Mouse (Mus musculus): ENCODE measurements around the gene Prdm9. TPM values are rescaled to one million over a fixed set of nuclear protein-coding genes. Genes with fewer than 3 reads are reported as not detected.

The Prdm9 gene
- polyA plus RNA-seq, 1 experiment from 2014 or later: 1.2 TPM

DNA sequence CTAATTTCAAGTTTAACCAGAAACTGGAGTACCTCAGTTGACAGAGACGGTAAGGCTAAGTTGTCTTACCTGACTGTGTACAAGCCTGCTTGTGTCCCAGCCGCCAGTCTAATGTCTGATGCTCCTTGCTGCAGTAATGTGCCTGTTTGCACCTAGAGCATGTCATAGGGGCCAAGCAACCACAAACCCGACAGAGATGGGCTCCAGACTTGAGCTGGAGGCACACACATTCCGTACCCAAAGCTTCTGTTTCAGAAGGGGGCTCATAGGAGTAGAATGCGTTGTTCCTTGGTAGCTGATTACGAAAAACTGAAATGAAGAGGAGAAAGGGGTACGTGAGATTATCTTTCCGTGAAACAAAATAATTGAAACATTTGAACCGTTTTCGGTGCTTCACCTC is 37.9 kb downstream of the Prdm9 start:
- no peak for ATAC-seq
- Histone ChIP-seq H3K4me3 (replicated peaks) (peak overlapping the region; percentile 85), H3K9ac (peak overlapping the region; percentile 83), H3K36me3 (0 out of 2 replicates have a peak, but pooled peaks cover 7% of the 10 kb centered on the region), H3K27me3 (replicated peaks) (no peaks in the 10 kb centered on the region), H3K4me2 (replicated peaks) (peak overlapping the region; percentile 70), H3K9me3 (no peaks in the 10 kb centered on the region), H3K27ac (no peak overlapping the region; the same call in 1 of the 2 replicates), H3K4me1 (replicated peaks) (0 out of 2 replicates have a peak, but pooled peaks cover 3% of the 10 kb centered on the region)
- WGBS: 7% methylated on average over 10 of the region's 10 CpGs

DNA sequence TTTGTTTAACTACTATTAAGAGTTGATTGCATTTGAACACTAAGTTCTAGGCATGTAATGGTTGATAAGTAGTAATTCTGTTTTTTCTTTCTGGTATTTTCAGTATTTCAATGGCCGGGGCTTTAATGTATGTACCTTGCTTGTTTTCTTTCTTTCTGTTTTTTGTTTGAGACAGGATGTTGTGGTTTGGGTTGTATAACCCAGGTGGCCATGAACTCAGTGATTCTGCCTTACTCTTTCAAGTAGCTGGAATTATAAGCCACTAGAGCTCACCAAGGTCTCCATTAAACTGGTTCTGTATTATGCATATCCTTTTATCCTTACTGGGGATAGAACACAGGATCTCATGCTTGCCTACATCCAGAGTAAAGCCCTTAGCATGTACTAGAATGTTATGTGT is 45.4 kb downstream of the Prdm9 start:
- Histone ChIP-seq H3K9me3 (no peaks in the 10 kb centered on the region), H3K4me1 (replicated peaks) (no peaks in the 10 kb centered on the region), H3K27ac (no peak overlapping the region), H3K4me2 (replicated peaks) (no peak overlapping the region), H3K4me3 (replicated peaks) (no peak overlapping the region), H3K36me3 (peaks cover 48% of the 10 kb centered on the region), H3K27me3 (replicated peaks) (no peaks in the 10 kb centered on the region), H3K9ac (no peak overlapping the region)
- no peak for ATAC-seq
- 97% methylated on average over 1 of the region's 1 CpGs for WGBS

DNA sequence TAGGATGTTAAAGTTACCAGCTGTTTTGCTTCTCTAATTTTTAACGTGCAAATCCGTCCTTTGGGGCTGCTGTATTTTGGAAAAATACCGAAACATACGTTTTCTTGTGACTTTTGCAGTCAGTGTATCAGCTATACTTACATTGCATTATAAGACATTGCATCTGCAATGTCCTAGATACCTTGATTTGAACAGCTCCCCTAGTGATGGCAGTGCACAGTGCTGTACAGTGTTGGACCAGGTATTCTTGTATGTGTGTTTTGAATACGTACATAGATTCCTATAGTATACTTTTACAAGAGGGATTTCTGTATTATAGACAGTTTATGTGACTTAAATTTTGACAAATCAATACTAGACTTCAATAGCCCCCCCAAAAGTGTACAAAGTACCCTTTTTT is 46.0 kb downstream of the Prdm9 start:
- Histone ChIP-seq H3K27me3 (replicated peaks) (no peaks in the 10 kb centered on the region), H3K4me1 (replicated peaks) (no peaks in the 10 kb centered on the region), H3K27ac (no peak overlapping the region), H3K4me2 (replicated peaks) (no peak overlapping the region), H3K9me3 (no peaks in the 10 kb centered on the region), H3K9ac (no peak overlapping the region), H3K36me3 (peaks cover 52% of the 10 kb centered on the region), H3K4me3 (replicated peaks) (no peak overlapping the region)
- WGBS: 93% methylated on average over 5 of the region's 5 CpGs
- no peak for ATAC-seq

DNA sequence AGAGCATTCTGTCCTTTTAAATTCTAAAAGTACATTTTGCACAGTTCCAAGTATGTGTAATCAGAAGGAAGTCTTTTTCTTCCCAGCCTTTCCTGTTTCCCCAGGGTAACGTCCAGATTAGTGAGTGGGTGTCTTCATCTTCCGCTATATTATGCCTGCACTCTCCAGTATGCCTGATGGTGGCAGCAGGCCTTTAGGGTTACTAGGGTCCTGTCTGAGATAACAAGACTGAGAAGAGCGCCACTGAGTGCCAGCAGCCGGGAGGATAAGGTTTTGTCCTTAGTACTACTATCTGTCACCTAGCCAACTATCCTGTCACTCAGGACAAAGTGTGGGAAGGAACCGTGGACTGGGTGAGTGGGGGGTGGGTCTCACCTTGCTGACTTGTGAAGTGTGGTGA is 46.4 kb downstream of the Prdm9 start:
- H3K4me1 ChIP-seq (replicated peaks): no peaks in the 10 kb centered on the region
- no peak for ATAC-seq
- WGBS: 76% methylated on average over 5 of the region's 5 CpGs
- no peaks in the 10 kb centered on the region for H3K9me3 ChIP-seq
- H3K4me2 ChIP-seq (replicated peaks): no peak overlapping the region
- H3K27ac ChIP-seq: no peak overlapping the region
- peaks cover 49% of the 10 kb centered on the region for H3K36me3 ChIP-seq
- H3K4me3 ChIP-seq (replicated peaks): no peak overlapping the region
- H3K9ac ChIP-seq: no peak overlapping the region
- no peaks in the 10 kb centered on the region for H3K27me3 ChIP-seq (replicated peaks)

DNA sequence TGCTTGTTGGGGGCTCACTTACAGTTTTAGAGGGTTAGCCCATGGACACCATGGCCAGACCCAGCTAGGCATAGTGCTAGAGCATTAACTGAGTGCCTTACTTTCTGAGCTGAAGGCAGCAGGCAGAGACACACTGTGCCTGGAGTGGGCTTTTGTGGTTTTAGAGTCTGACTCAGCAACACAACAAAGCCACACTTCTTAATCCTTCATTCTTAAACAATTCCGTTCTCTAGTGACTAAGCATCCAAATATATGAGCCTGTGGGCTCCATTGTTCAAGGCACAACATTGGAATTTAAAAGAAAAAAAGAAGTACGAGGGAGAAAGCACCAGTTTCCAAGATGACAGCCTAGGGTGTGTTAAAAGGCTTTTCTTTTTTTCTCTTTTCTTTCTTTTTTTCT is 53.5 kb downstream of the Prdm9 start:
- Histone ChIP-seq H3K9ac (no peak overlapping the region), H3K4me2 (replicated peaks) (no peak overlapping the region), H3K4me3 (replicated peaks) (no peak overlapping the region), H3K4me1 (replicated peaks) (no peaks in the 10 kb centered on the region), H3K27me3 (replicated peaks) (no peaks in the 10 kb centered on the region), H3K27ac (no peak overlapping the region), H3K9me3 (no peaks in the 10 kb centered on the region), H3K36me3 (peaks cover 63% of the 10 kb centered on the region)
- no peak for ATAC-seq
- WGBS: 93% methylated on average over 2 of the region's 2 CpGs

DNA sequence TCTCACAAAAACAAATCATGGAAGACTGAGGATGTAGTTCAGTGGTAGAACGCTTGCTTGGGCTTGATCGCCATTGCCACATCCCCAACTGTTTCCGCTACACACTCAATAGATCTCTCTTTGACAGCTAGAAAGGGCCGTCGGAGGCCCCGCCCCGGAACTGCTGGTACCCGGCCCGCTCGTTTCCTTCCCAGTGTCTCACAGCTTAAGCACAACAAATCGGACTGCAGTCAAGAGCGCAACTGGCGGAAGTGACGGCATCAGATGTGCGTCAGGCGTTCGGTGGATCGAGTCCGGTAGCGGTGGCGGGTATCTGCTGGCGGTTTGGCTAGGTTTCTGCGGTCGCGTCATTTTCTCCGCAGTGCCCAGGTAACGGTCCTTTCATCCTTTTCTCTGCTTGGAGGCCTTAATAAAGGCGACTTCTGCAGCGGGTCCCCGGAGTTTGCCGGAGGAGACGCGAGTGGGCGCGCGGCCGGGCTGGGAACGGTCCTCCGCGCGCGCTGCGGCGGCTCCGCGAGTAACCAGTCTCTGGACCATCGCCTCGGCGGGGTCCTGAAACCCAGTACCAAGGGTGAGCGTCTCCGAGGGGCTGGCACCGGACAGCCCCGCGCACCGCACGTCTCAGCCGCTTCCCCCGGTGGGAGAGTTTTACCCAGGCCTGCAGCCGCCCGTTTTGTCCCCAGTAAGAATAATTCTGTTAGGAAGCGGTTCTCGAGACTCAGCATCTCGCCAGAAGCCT is 64.3 kb downstream of the Prdm9 start, which contains the start of the genes Psmb1 and Tbp:
TSS of gene Psmb1 (minus strand) at position 96 of the 739 bp plus-strand sequence.
TSS of gene Tbp (plus strand) at position 233 of the 739 bp plus-strand sequence.
- Histone ChIP-seq H3K4me3 (replicated peaks) (peak within 1 kb of the TSS; percentile 97), H3K27ac (peak within 1 kb of the TSS; percentile 72), H3K4me2 (replicated peaks) (peak within 1 kb of the TSS; percentile 69), H3K9ac (peak within 1 kb of the TSS; percentile 92), H3K4me1 (replicated peaks) (peaks cover 11% of the 10 kb centered on the region), H3K27me3 (replicated peaks) (no peaks in the 10 kb centered on the region), H3K9me3 (no peaks in the 10 kb centered on the region), H3K36me3 (peaks cover 10% of the 10 kb centered on the region)
- under 1% methylated on average over 63 of the region's 63 CpGs for WGBS
- peak; percentile 93 for ATAC-seq

DNA sequence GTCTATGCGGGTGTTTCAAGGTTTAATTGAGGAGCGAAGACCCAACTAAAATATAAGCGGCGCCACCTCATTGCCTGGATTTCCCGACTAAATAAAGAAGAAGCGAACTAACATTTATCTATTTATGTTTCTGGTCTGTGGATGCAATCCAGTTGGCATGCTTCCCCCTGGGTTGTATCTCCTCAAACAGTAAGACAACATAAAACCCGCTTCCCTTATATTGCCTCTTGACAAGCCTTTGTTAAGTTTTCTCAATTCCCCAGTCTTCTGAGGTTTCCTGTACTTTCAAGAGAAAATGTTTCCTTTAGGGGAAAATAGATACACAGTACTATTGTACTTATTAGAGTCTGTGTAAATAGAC is 65.4 kb downstream of the Prdm9 start:
- 0 out of 2 replicates have a peak, but pooled peaks cover 2% of the 10 kb centered on the region for H3K36me3 ChIP-seq
- H3K4me1 ChIP-seq (replicated peaks): peaks cover 11% of the 10 kb centered on the region
- WGBS: 43% methylated on average over 7 of the region's 7 CpGs
- no peaks in the 10 kb centered on the region for H3K27me3 ChIP-seq (replicated peaks)
- peak overlapping the region; percentile 92; the same call in 1 of the 2 replicates for H3K9ac ChIP-seq
- H3K27ac ChIP-seq: 0 out of 2 replicates have a peak overlapping the region, but pooled peaks have one; percentile 2
- H3K4me3 ChIP-seq (replicated peaks): peak overlapping the region; percentile 97
- H3K4me2 ChIP-seq (replicated peaks): peak overlapping the region; percentile 69
- no peak for ATAC-seq
- no peaks in the 10 kb centered on the region for H3K9me3 ChIP-seq

DNA sequence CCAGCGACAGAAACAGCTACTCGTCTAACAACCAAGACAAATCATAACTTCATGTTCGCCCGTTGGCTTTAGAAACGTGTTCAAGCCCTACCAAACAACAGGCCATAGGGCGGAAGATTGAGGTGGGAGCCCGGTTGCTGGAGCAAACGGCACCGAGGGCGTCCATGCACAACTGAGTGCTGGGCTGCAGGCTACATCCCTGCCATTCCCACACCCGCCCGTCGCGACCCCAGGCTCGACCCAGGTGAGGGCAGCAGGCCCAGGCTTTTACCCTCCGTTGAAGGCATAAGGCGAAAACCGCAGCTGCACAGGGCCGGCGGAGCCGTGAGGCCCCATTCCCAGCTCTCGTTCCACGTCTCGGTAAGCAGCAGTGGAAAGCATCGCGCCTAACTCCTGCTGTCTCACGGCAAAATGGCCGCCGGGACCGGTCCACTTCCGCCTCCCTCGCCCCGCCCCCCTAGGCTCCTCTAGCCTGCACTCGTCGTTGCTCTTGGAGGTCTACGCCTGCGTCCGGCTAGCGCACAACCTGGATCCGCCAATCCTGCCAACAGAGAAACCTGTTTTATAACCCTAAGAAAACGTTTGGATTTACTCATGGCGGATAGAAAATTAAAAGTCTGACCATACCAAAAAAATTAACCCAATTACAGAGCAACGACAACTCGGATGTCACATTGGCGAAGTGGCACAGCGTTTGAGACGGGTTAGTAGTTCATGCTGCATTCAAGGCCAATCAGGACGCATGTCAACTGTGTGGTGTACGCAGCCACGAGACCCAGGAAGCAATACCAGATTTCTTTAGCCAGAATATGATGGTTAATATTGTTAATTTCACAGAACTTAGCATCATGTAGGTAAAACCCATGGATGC is 66.0 kb downstream of the Prdm9 start:
- under 1% methylated on average over 50 of the region's 50 CpGs for WGBS

More for the DNA sequence above, 66.0 kb downstream of the Prdm9 start:
- peak overlapping the region; percentile 97 for H3K4me3 ChIP-seq (replicated peaks)
- peaks cover 11% of the 10 kb centered on the region for H3K4me1 ChIP-seq (replicated peaks)
- no peaks in the 10 kb centered on the region for H3K27me3 ChIP-seq (replicated peaks)
- peak; percentile 96 for ATAC-seq
- H3K9ac ChIP-seq: peak overlapping the region; percentile 92
- H3K4me2 ChIP-seq (replicated peaks): peak overlapping the region; percentile 69
- 0 out of 2 replicates have a peak, but pooled peaks cover 2% of the 10 kb centered on the region for H3K36me3 ChIP-seq
- no peaks in the 10 kb centered on the region for H3K9me3 ChIP-seq
- H3K27ac ChIP-seq: peak overlapping the region; percentile 97

Other genes with a start within 250 kb of the Prdm9 start
- 20.7 and 23.3 TPM in 2 replicates for gene Dll1, start 187.5 kb downstream of the Prdm9 start, polyA plus RNA-seq (2015; fragmentation: Nextera tagmentation; extraction: Ambion mirVana)
- 26.9 and 27.7 TPM in 2 replicates for gene Fam120b, start 168.2 kb downstream of the Prdm9 start, polyA plus RNA-seq (2015; fragmentation: Nextera tagmentation; extraction: Ambion mirVana)
- gene Psmb1, start 64.6 kb downstream of the Prdm9 start, polyA plus RNA-seq (2015; fragmentation: Nextera tagmentation; extraction: Ambion mirVana): 258 and 264 TPM in 2 replicates
- 36.3 and 42.2 TPM in 2 replicates for gene Tbp, start 64.5 kb downstream of the Prdm9 start, polyA plus RNA-seq (2015; fragmentation: Nextera tagmentation; extraction: Ambion mirVana)
- gene Pdcd2, start 37.1 kb downstream of the Prdm9 start, polyA plus RNA-seq (2015; fragmentation: Nextera tagmentation; extraction: Ambion mirVana): 49.9 and 57.0 TPM in 2 replicates
- gene Chd1, start 140.6 kb upstream of the Prdm9 start, polyA plus RNA-seq (2015; fragmentation: Nextera tagmentation; extraction: Ambion mirVana): 24.2 and 28.7 TPM in 2 replicates

Data from intestine, embryonic 15.5 days (tissue).